Mouse (Mus musculus) retina, postnatal 1 day (tissue): ENCODE data around the gene Tnxb.
A peak's percentile ranks its signal among the peaks of the same experiment; 100 is the strongest.

ENCODE experiments used
- DNase-seq: peaks from one replicate; pipeline ENCODE4 v3.0.0-alpha.2; 2012

The Tnxb gene

GRCm38 (mm10) chr17:34660259-34660820 lies 10.0 kb upstream of the Tnxb start:
- no peak for DNase-seq

- DNase-seq: peak; percentile 32
These were observed 9.2 kb upstream of the Tnxb start for GRCm38 (mm10) chr17:34661121-34661591.

DNA sequence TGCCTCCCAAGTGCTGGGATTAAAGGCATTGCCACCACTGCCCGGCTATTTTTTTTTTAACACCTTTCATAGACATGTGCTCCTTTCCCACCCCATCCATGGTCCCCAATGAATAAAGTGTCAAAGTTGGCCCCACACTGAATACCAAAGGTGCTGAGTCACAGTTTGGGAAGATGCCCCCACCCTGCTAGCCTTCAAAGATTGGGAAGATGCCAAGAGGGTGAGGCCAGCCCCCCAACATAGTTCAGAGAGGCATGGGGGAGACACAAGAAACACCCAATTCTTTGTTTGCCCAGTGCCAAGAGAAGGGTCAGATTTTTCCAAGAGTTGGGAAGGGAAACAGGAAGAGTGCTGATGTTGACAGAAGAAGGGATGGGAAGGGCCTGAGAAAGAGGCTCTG lies 7.9 kb upstream of the Tnxb start:
- no peak for DNase-seq

- DNase-seq: no peak
These were observed 7.4 kb upstream of the Tnxb start for GRCm38 (mm10) chr17:34662978-34663377.

DNA sequence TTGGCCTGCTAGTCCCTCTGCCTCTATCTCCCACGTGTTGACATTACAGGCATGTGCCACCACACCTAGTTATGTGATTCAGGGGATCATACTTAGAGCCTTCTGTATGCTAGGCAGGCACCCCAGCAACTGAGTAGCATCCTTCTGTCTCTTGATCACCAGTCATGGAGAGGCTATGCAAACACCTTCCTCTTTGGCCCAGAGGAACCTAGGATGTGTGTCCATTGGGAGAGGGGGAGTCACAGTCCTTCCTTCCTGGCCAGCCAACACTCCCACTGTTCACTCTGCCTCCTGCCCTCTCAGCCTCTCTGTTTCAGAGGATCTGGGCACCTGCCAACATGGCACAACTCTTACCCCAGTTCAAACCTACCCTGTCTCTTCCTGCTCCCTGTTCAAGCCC lies 6.8 kb upstream of the Tnxb start:
- no peak for DNase-seq

GRCm38 (mm10) chr17:34664472-34664871 lies 5.9 kb upstream of the Tnxb start:
- DNase-seq: no peak

GRCm38 (mm10) chr17:34671151-34672066 lies 1.1 kb downstream of the Tnxb start:
- peak; percentile 45 for DNase-seq

DNA sequence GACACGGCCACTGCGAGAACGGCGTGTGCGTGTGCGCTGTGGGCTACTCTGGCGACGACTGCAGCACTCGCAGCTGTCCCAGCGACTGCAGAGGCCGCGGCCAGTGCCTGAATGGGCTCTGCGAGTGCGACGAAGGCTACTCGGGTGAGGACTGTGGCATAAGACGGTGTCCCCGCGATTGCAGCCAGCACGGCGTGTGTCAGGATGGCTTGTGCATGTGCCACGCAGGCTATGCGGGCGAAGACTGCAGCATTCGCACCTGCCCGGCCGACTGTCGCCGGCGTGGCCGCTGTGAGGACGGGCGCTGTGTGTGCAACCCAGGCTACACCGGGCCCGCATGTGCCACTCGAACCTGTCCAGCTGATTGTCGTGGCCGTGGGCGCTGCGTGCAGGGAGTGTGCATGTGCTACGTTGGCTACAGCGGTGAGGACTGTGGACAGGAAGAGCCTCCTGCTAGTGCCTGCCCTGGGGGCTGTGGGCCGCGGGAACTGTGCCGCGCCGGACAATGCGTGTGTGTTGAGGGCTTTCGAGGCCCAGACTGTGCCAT lies 2.0 kb downstream of the Tnxb start:
- peak; percentile 19 for DNase-seq

DNA sequence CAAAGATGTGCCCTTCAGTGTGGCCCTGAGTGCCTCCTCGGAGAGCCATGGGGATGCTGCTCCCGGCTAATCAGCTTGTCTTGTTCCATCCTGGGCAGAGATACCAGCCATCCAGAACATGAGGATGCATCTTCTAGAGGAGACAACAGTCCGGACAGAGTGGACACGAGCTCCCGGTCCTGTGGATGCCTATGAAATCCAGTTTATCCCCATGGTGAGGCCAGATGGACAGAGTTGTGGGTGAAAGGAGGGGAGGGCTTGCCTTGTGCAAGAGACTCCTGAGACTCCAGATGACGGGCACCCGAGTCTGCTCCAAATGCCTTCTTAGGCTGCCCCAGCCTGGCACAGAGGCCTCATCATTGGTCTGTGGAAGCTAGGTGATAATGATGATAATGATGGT lies 2.8 kb downstream of the Tnxb start:
- no peak for DNase-seq

DNA sequence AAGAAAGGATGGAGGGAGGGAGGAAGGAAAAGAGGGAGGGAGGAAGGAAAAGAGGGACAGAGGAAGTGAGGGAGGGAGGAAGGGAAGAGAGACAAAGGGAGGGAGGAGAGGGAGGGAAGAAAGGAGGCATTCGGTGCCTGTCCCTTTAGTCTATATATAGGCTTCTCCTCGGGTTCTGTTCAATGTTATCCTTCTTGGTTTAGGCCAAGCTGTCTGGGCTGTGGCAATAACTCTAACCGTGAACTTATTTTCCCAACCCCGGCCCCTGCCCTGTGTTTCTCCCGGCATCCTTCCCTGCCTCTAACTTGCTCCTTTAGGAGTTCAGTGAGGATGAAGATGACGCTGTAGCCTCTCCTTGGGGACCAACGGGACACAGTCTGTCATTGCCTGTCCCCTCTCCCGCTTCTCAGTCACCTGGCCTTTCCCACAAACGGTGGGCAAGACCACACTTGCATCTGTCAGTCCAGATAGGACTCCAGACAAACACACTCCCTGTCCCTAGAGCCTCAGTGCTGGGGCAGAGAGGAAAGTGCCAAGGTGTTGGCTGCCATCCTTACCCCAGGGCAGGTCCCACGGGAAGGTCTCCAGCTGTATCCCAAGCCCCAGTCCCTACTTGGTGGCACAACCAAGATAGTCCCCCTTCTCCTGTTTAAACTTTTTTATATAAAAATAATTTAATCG lies 4.3 kb downstream of the Tnxb start:
- no peak for DNase-seq

DNA sequence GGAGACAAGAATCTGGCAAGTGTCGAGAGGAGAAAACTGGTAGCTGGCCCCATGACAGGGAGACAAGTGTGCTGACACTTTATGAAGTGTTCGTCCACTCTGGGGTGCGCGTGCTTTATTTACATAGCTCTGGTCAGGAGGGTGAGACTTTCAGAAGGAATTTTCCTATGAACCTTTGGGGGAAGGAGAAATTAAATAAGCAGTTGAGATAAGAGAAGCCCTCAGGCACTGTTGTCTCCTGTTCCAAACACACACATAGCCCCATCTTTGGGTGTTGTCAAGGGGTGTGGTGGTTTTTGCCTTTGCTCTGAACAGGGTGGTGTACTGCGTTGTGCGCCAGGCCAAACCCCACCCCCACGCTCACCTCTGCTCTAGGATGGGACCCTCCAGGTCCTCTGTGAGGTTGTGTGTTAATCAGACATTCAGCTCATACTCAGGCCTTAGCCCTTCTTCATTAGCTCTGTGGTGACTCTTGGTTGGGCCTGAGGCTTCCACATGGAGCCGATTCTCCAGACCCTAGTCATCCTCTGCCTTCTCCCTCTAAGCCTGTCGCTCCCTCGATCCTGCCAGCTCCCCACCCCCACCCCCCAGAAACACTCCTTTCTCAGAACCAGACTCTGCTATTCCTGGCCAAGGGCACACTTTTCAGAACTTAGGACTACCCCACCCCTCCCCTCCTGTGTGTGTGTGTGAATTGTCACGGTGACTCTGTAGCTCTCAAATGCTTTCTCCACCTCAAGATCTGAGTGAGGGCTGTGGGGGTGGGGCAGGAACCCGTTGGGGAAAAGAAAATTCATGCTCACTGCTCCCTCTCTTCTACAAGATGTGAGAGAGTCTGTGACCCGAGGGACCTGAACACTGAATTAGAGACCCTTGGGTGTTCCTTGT lies 5.1 kb downstream of the Tnxb start:
- DNase-seq: no peak

DNA sequence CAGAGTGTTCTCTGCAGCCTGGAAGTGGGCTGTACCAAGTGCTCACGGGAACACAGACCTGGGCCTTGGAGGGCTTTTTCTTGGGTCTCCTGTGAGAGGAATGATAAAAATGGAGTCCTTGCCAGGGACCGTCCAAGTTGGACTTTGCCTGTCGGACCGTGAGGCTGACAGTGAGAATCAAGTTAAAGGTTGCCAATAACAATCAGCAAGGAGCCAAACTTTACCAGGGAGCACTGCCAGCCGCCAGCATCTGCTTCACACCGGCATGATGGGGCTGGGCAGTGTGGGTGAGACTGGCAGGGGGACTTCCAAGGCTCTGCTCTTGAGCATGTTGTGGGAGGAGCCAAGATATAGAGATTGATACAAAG lies 5.7 kb downstream of the Tnxb start:
- DNase-seq: no peak

GRCm38 (mm10) chr17:34676671-34677070 lies 6.3 kb downstream of the Tnxb start:
- no peak for DNase-seq

DNA sequence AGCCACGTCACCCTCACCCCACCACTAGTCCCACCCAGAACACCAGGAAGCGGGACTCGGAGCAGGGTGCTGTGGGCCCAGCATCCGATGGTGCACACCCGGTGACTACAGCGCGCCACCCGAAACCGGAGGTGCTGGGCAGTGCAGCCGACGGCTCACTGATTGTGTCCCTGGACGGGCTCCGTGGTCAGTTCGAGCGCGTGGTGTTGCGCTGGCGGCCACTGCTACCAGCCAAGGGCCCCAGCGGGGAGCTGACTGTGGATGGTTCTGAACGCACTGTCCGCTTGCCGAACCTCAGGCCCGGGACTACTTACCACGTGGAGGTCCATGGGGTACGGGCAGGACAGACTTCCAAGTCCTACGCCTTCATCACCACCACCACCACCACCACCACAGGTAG lies 9.9 kb downstream of the Tnxb start:
- DNase-seq: no peak

- DNase-seq: no peak
These were observed 10.3 kb downstream of the Tnxb start for GRCm38 (mm10) chr17:34680621-34681020.

DNA sequence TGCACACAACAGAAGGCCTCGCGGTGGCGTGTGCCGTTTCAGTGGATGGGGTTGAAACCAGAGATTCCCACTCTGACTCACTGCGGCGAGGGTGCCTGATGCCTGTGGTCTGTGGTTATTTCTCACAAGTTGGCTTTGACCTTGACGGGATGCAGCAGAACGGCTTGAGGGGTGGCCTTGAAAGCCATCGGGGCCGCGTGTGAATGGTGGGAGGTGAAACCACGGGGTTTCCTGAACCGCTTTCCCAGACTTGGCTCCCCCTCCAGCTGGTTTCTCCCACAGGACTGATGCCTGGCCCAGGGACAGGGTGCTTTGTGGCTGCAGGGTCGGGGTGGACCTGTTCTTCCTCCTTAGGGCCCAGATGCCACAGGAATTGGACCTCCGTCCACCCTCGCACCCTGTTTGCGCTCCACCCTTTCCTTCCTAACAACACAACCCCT lies 10.8 kb downstream of the Tnxb start:
- DNase-seq: no peak

GRCm38 (mm10) chr17:34681881-34682536 lies 11.7 kb downstream of the Tnxb start:
- no peak for DNase-seq

DNA sequence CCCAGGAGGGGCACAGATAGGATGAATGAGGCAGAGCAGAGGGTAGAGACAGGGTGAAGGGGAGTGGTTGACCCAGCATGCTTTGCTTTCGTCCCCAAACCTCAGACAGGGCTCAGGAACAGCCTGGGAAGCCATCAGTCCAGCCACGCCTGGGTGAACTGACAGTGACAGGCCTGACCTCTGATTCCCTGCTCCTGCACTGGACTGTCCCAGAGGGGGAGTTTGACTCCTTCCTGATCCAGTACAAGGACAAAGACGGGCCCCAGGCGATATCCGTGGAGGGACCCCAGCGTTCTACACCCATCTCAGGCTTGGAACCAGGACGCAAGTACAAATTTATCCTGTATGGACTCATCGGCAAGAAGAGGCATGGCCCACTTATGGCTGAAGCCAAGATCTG lies 12.8 kb downstream of the Tnxb start:
- DNase-seq: no peak

DNA sequence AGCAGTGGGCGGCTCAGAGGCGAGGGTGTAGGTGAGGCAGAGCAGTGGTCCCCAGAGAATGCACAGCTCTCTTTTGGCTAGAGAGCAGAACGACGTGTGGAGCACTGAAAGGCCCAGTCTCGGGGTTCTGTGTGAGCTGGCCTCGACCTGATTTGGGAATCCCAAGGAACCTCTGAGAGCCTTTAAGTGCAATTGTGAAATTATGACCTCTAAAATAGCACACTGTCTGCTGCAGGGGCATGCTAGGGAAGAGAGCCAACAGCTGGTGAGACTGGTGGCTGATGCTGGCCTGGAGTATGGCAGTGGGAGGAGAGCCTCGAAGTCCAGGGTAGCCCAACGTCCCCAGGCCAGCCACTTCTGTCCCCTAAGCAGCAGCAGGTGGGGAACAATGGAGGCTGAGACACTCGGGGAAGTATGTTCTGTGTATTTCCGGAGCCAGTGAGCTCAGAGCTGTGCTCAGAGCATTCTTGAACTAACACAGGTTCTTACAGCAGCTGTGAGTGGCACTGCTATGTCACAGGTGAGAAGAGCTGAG lies 13.4 kb downstream of the Tnxb start:
- no peak for DNase-seq

- DNase-seq: no peak
These were observed 14.0 kb downstream of the Tnxb start for GRCm38 (mm10) chr17:34684253-34684893.
